Comparison of ENCODE assay signal across 27 mouse cellular contexts in genomic region chr15:5335528-5336268, GRCm38 (mm10).
DNase-seq lines count a peak whose midpoint lies in the region; ATAC-seq and TF ChIP-seq lines count a peak whose summit lies in the region.
"Had no signal": no experiment of that assay in that cellular context is flagged by ENCODE, and none has a peak within 500 bp of the region (broad histone marks: within the 10 kb centered on the region; RNA-seq: fewer than 3 reads in every experiment).

No protein-coding gene starts in this region.

- no peaks in the 10 kb centered on the region for H3K27me3 ChIP-seq in midbrain, embryonic 14.5 days (ENCODE audit: control insufficient read depth, insufficient read depth, low read length)
- H3K27me3 ChIP-seq in midbrain, embryonic 11.5 days (ENCODE audit: control insufficient read depth, insufficient read depth, low read length), result no peaks in the 10 kb centered on the region
- no peaks in the 10 kb centered on the region for H3K27me3 ChIP-seq in C2C12 (ENCODE audit: control insufficient read depth, insufficient read depth, insufficient read length)
- H3K27me3 ChIP-seq in neural tube, embryonic 15.5 days (replicated peaks), result no peaks in the 10 kb centered on the region
- H3K27me3 ChIP-seq: CH12.LX; hindbrain, embryonic 13.5 days; limb, embryonic 13.5 days; lung, embryonic 15.5 days; Patski had no signal

- H3K79me3 ChIP-seq in C2C12 (ENCODE audit: low read depth), result no peaks in the 10 kb centered on the region

- H3K4me1 ChIP-seq in midbrain, embryonic 14.5 days (ENCODE audit: control insufficient read depth, insufficient read depth, low read length), result no peaks in the 10 kb centered on the region
- no peaks in the 10 kb centered on the region for H3K4me1 ChIP-seq in midbrain, embryonic 11.5 days (ENCODE audit: control insufficient read depth, insufficient read depth, low read length)
- H3K4me1 ChIP-seq in neural tube, embryonic 15.5 days, result no peaks in the 10 kb centered on the region
- H3K4me1 ChIP-seq: hindbrain, embryonic 13.5 days; limb, embryonic 13.5 days; lung, embryonic 15.5 days had no signal

- no peaks in the 10 kb centered on the region for H3K36me3 ChIP-seq in midbrain, embryonic 14.5 days (ENCODE audit: control insufficient read depth, insufficient read depth, low read length)
- H3K36me3 ChIP-seq in midbrain, embryonic 11.5 days (ENCODE audit: control insufficient read depth, insufficient read depth, low read length), result no peaks in the 10 kb centered on the region
- H3K36me3 ChIP-seq in C2C12 (ENCODE audit: control insufficient read depth, insufficient read depth), result no peaks in the 10 kb centered on the region
- H3K36me3 ChIP-seq in neural tube, embryonic 15.5 days, result no peaks in the 10 kb centered on the region
- H3K36me3 ChIP-seq: hindbrain, embryonic 13.5 days; limb, embryonic 13.5 days; lung, embryonic 15.5 days had no signal

- intact Hi-C loops in left cerebral cortex, postnatal 14 days (cut with DNase I), result no loop called here

- no peaks in the 10 kb centered on the region for H3K9me3 ChIP-seq in midbrain, embryonic 14.5 days (ENCODE audit: control insufficient read depth, low read length)
- H3K9me3 ChIP-seq in midbrain, embryonic 11.5 days (ENCODE audit: control insufficient read depth, low read length), result no peaks in the 10 kb centered on the region
- H3K9me3 ChIP-seq in neural tube, embryonic 15.5 days (replicated peaks), result no peaks in the 10 kb centered on the region
- H3K9me3 ChIP-seq: hindbrain, embryonic 13.5 days; limb, embryonic 13.5 days; lung, embryonic 15.5 days had no signal

- TF ChIP-seq POLR2A in brain, embryonic 14.5 days (IDR thresholded peaks at IDR 0.05; ENCODE audit: borderline replicate concordance, extremely low read depth, insufficient read depth, insufficient read length, poor library complexity, severe bottlenecking), result no peak

- no peak overlapping the region for H3K27ac ChIP-seq in midbrain, embryonic 14.5 days (replicated peaks; ENCODE audit: low read depth, low read length)
- H3K27ac ChIP-seq in midbrain, embryonic 11.5 days (ENCODE audit: low read depth, low read length), result no peak overlapping the region
- no peak overlapping the region for H3K27ac ChIP-seq in neural tube, embryonic 15.5 days (replicated peaks)
- H3K27ac ChIP-seq: hindbrain, embryonic 13.5 days; layer of hippocampus, adult 2 months; left cerebral cortex, adult 2 months; limb, embryonic 13.5 days; lung, embryonic 15.5 days had no signal

- 69% methylated on average over 6 of the region's 6 CpGs for WGBS in midbrain, embryonic 14.5 days
- 86% methylated on average over 6 of the region's 6 CpGs for WGBS in midbrain, embryonic 11.5 days
- WGBS in neural tube, embryonic 15.5 days, result 52% methylated on average over 6 of the region's 6 CpGs

- peak; percentile 21 for DNase-seq in midbrain, embryonic 14.5 days
- no peak for DNase-seq in midbrain, embryonic 11.5 days (ENCODE audit: low spot score, missing footprints)
- peak; percentile 5 for DNase-seq in brain, embryonic 14.5 days (ENCODE audit: low read depth)
- no peak for DNase-seq in left cerebral cortex, postnatal 14 days (ENCODE audit: low spot score in 2 of 2)
- DNase-seq in embryo, embryonic 10 days (ENCODE audit: low spot score), result no peak
- DNase-seq: adrenal gland, postnatal 10 days; B cell, adult 2 months; cerebellum, adult 11-12 months; cerebellum, adult 9-11 months; gastrocnemius, postnatal 14 days; heart, postnatal 14 days; kidney, adult 2 months; kidney, postnatal 36 days; lung, postnatal 36 days; right cerebral cortex, postnatal 14 days; thymus, postnatal 4 days had no signal

- H3K9ac ChIP-seq in midbrain, embryonic 14.5 days (replicated peaks; ENCODE audit: low read length), result no peak overlapping the region
- no peak overlapping the region for H3K9ac ChIP-seq in midbrain, embryonic 11.5 days (ENCODE audit: low read length)
- no peak overlapping the region for H3K9ac ChIP-seq in neural tube, embryonic 15.5 days (replicated peaks)
- H3K9ac ChIP-seq: hindbrain, embryonic 13.5 days; limb, embryonic 13.5 days; lung, embryonic 15.5 days had no signal

- H3K4me3 ChIP-seq in midbrain, embryonic 14.5 days (replicated peaks; ENCODE audit: low read depth, low read length), result no peak overlapping the region
- H3K4me3 ChIP-seq in midbrain, embryonic 11.5 days (ENCODE audit: low read depth, low read length), result no peak overlapping the region
- H3K4me3 ChIP-seq in C2C12 (ENCODE audit: insufficient read depth, poor library complexity, severe bottlenecking), result no peak overlapping the region
- no peak overlapping the region for H3K4me3 ChIP-seq in neural tube, embryonic 15.5 days (replicated peaks)
- H3K4me3 ChIP-seq: hindbrain, embryonic 13.5 days; layer of hippocampus, adult 2 months; left cerebral cortex, adult 2 months; limb, embryonic 13.5 days; lung, embryonic 15.5 days had no signal

- H3K79me2 ChIP-seq in C2C12 (ENCODE audit: control insufficient read depth, insufficient read depth), result no peaks in the 10 kb centered on the region

- no peak overlapping the region for H3ac ChIP-seq in C2C12 (ENCODE audit: control insufficient read depth, insufficient read length, low read depth)

- no peak for ATAC-seq in midbrain, embryonic 14.5 days (ENCODE audit: low FRiP score, low TSS enrichment)
- ATAC-seq in midbrain, embryonic 11.5 days (ENCODE audit: low FRiP score), result no peak
- ATAC-seq in neural tube, embryonic 15.5 days (ENCODE audit: low FRiP score), result peak; percentile 88
- ATAC-seq: forebrain, embryonic 14.5 days; Patski had no signal

- no peak overlapping the region for H3K4me2 ChIP-seq in midbrain, embryonic 14.5 days (ENCODE audit: low read length)
- H3K4me2 ChIP-seq in midbrain, embryonic 11.5 days, result no peak overlapping the region
- no peak overlapping the region for H3K4me2 ChIP-seq in neural tube, embryonic 15.5 days
- H3K4me2 ChIP-seq: hindbrain, embryonic 13.5 days; limb, embryonic 13.5 days; liver, embryonic 11.5 days; lung, embryonic 15.5 days had no signal

- no peak for TF ChIP-seq CTCF in C2C12 (IDR thresholded peaks at IDR 0.05; ENCODE audit: control insufficient read depth, insufficient read depth, insufficient read length)
- no peak for TF ChIP-seq CTCF in brain, embryonic 14.5 days (IDR thresholded peaks at IDR 0.05; ENCODE audit: borderline replicate concordance, extremely low read depth, insufficient read depth, insufficient read length)

TF ChIP-seq in C2C12, 6 proteins besides CTCF, POLR2A, EP300 and RAD21:
- TF ChIP-seq CEBPB (IDR thresholded peaks at IDR 0.05; ENCODE audit: low read depth), result peak; percentile 61
- no peak for TF ChIP-seq FOSL1 (IDR thresholded peaks at IDR 0.05; ENCODE audit: insufficient read depth, low read length, poor library complexity, severe bottlenecking)

Comparison
In these comparisons a context has a peak if more than half of its experiments do, and no peak if none do; other contexts are left out.
1. DNase-seq: peak in midbrain, embryonic 14.5 days (single experiment) and brain, embryonic 14.5 days (single experiment); none in midbrain, embryonic 11.5 days (single experiment), left cerebral cortex, postnatal 14 days (0 of 2) and embryo, embryonic 10 days (single experiment).